Mouse (Mus musculus) liver, embryonic 14.5 days (tissue): ENCODE results near the gene Pheta1. TPM values are rescaled to one million over a fixed set of nuclear protein-coding genes. Genes with fewer than 3 reads are reported as not detected.
"Not testable (repeated sequence)": the region's sequence is repeated elsewhere in the genome, so short reads cannot be mapped to it uniquely, and the experiment has no call there.

Source experiments
- ATAC-seq: fragments of 200-750 bp; cut with Nextera tagmentation; 2 replicates; pipeline ENCODE4 v1.8.0; 2017; ENCODE audit warnings: moderate number of reproducible peaks, mild to moderate bottlenecking, moderate library complexity; ENCODE audit not compliant: insufficient read depth
- DNase-seq, 3 experiments: peaks; one replicate each; pipeline ENCODE4 v3.0.0-alpha.2; 2012 to 2013; ENCODE audit warnings: low read depth in 3 of 3, low spot score in 3 of 3
- H3K27ac ChIP-seq: fragments of 300-500 bp; sonication (generic); 2 replicates; pipeline ENCODE4 v1.5.1; 2014; ENCODE audit warnings: moderate library complexity, mild to moderate bottlenecking, control low read depth, inconsistent platforms
- H3K27me3 ChIP-seq: fragments of 300-500 bp; sonication (generic); 2 replicates; pipeline ENCODE4 v1.6.1; 2014; ENCODE audit warnings: mild to moderate bottlenecking, low read length, moderate library complexity; ENCODE audit not compliant: control insufficient read depth, insufficient read depth
- H3K36me3 ChIP-seq: fragments of 300-500 bp; sonication (generic); replicated peaks from 2 replicates; pipeline ENCODE4 v1.6.1; 2014; ENCODE audit warnings: low read depth; ENCODE audit not compliant: control insufficient read depth, insufficient read depth
- H3K4me1 ChIP-seq, 2 experiments: fragments of 200-500 bp in 1 of 2; fragments of 300-500 bp in 1 of 2; sonication (generic) in 1 of 2; replicated peaks; 2 replicates each; pipeline ENCODE4 v1.6.1; 2012 to 2014; ENCODE audit warnings: antibody characterized with exemption in 1 of 2, inconsistent platforms in 1 of 2, low read length in 1 of 2; ENCODE audit not compliant: control insufficient read depth in 2 of 2, insufficient read depth in 2 of 2
- H3K4me2 ChIP-seq: fragments of 300-500 bp; sonication (generic); 2 replicates; pipeline ENCODE4 v1.6.1; 2014; ENCODE audit warnings: low read depth, mild to moderate bottlenecking, control low read depth, moderate library complexity
- H3K4me3 ChIP-seq, 2 experiments: fragments of 200-500 bp in 1 of 2; fragments of 300-500 bp in 1 of 2; sonication (generic) in 1 of 2; 2 replicates each; pipeline ENCODE4 v1.5.1; 2012 to 2014; ENCODE audit warnings: low read depth in 2 of 2, low read length in 2 of 2, mild to moderate bottlenecking in 2 of 2, control low read depth in 1 of 2, inconsistent platforms in 1 of 2, moderate library complexity in 1 of 2; ENCODE audit not compliant: insufficient read depth in 1 of 2
- H3K9ac ChIP-seq: fragments of 300-500 bp; sonication (generic); replicated peaks from 2 replicates; pipeline ENCODE4 v1.6.1; 2014; ENCODE audit warnings: mild to moderate bottlenecking, control low read depth, moderate library complexity
- H3K9me3 ChIP-seq: fragments of 300-500 bp; sonication (generic); 2 replicates; pipeline ENCODE4 v1.6.1; 2016; ENCODE audit warnings: low read length, mixed read lengths; ENCODE audit not compliant: control insufficient read depth
- CTCF ChIP-seq: IDR thresholded peaks from 2 replicates; pipeline ENCODE4 v1.5.1; 2016; ENCODE audit warnings: antibody characterized with exemption, low read depth, control low read depth
- EP300 ChIP-seq: IDR thresholded peaks from 2 replicates; pipeline ENCODE4 v1.6.1; 2016; ENCODE audit warnings: antibody characterized with exemption, low read depth
- WGBS: fragments of 180-500 bp; shearing (Covaris S2); extraction: QIAGEN DNeasy Blood & Tissue Kit; methylation state at CpG from one replicate; pipeline ENCODE4 v1.1.7; 2014; ENCODE audit not compliant: insufficient replicate concordance; 5-methylcytosine and 5-hydroxymethylcytosine counted together
- polyA plus RNA-seq, 2 experiments: library from polyadenylated mRNA; depleted of rRNA in 1 of 2; stranded (reverse) in 1 of 2; unstranded in 1 of 2; fragments of >200 nt; fragmentation: Nextera tagmentation in 1 of 2; extraction: Ambion mirVana in 1 of 2; gene quantifications; 2 replicates each; pipeline versions ENCODE4 v1.2.1 to v1.2.3; 2012 to 2014

Gene Pheta1
- polyA plus RNA-seq, 2 experiments = 2.4 to 2.6 TPM

- peak; percentile 24; the same call in 1 of the 2 replicates for ATAC-seq
- H3K27me3 ChIP-seq = peaks cover 9% of the 10 kb centered on the region
- WGBS = 12% methylated on average over 17 of the region's 17 CpGs
Observed at GRCm38 (mm10) chr5:121843138-121843905, 5.5 kb upstream of the Pheta1 start.

GRCm38 (mm10) chr5:121845361-121845760 lies 3.4 kb upstream of the Pheta1 start:
- peaks cover 0 to 12% of the 10 kb centered on the region in 2 experiments; a peak in 3 of 4 replicates for H3K4me1 ChIP-seq
- 19% methylated on average over 4 of the region's 4 CpGs for WGBS
- no peaks in the 10 kb centered on the region for H3K36me3 ChIP-seq
- ATAC-seq (no peak), DNase-seq (no peak)
- no peak overlapping the region for H3K9ac ChIP-seq
- TF ChIP-seq EP300 (no peak), CTCF (no peak)
- no peak overlapping the region for H3K4me2 ChIP-seq
- no peak overlapping the region for H3K27ac ChIP-seq
- peaks cover 7% of the 10 kb centered on the region for H3K27me3 ChIP-seq
- H3K4me3 ChIP-seq = no peak overlapping the region
- no peaks in the 10 kb centered on the region for H3K9me3 ChIP-seq

More at GRCm38 (mm10) chr5:121843138-121843905, 5.5 kb upstream of the Pheta1 start:
- Histone ChIP-seq H3K4me3 (peak overlapping the region in 1 of 2 experiments; percentile 54; a peak in 2 of 4 replicates), H3K9ac (no peak overlapping the region), H3K36me3 (no peaks in the 10 kb centered on the region), H3K27ac (no peak overlapping the region), H3K9me3 (no peaks in the 10 kb centered on the region), H3K4me2 (peak overlapping the region; percentile 78), H3K4me1 (peaks cover 6 to 10% of the 10 kb centered on the region in 2 experiments)
- TF ChIP-seq CTCF = 0 out of 2 replicates have a peak, but pooled peaks have one; percentile 3
- no peak for TF ChIP-seq EP300
- no peak for DNase-seq

GRCm38 (mm10) chr5:121846322-121846721 lies 2.5 kb upstream of the Pheta1 start:
- Histone ChIP-seq H3K4me2 (no peak overlapping the region), H3K9me3 (no peaks in the 10 kb centered on the region), H3K9ac (no peak overlapping the region), H3K4me1 (peaks cover 0 to 12% of the 10 kb centered on the region in 2 experiments; a peak in 3 of 4 replicates), H3K27ac (no peak overlapping the region), H3K4me3 (no peak overlapping the region), H3K36me3 (no peaks in the 10 kb centered on the region), H3K27me3 (peaks cover 7% of the 10 kb centered on the region)
- 61% methylated on average over 11 of the region's 11 CpGs for WGBS
- ATAC-seq (no peak), DNase-seq (no peak)
- TF ChIP-seq CTCF (no peak), EP300 (no peak)

- not testable (repeated sequence) for H3K9me3 ChIP-seq, H3K27ac ChIP-seq, H3K9ac ChIP-seq, H3K4me3 ChIP-seq, H3K4me2 ChIP-seq, H3K27me3 ChIP-seq, H3K36me3 ChIP-seq, ATAC-seq, DNase-seq
- H3K4me1 ChIP-seq = peaks cover 0 to 11% of the 10 kb centered on the region in 2 experiments; a peak in 3 of 4 replicates
- 44% methylated on average over 3 of the region's 3 CpGs for WGBS
Observed at GRCm38 (mm10) chr5:121847269-121847668, 1.5 kb upstream of the Pheta1 start.

- H3K9ac ChIP-seq = peak overlapping the region; percentile 67
- H3K4me2 ChIP-seq = peak overlapping the region; percentile 96
- H3K9me3 ChIP-seq = no peaks in the 10 kb centered on the region
- DNase-seq (no peak), ATAC-seq (peak; percentile 55; the same call in 1 of the 2 replicates)
- H3K27ac ChIP-seq = peak overlapping the region; percentile 44; the same call in 1 of the 2 replicates
- WGBS = under 1% methylated on average over 17 of the region's 17 CpGs
- TF ChIP-seq CTCF (peak; percentile 40), EP300 (no peak)
- H3K36me3 ChIP-seq = no peaks in the 10 kb centered on the region
- H3K27me3 ChIP-seq = peaks cover 7% of the 10 kb centered on the region
- H3K4me3 ChIP-seq = peak overlapping the region; percentile 58 to 79
- H3K4me1 ChIP-seq = peaks cover 0 to 10% of the 10 kb centered on the region in 2 experiments; a peak in 3 of 4 replicates
Observed at GRCm38 (mm10) chr5:121848035-121848519, 707 bp upstream of the Pheta1 start.
